ENCODE assay signal across 12 mouse cellular contexts in the genomic region with DNA sequence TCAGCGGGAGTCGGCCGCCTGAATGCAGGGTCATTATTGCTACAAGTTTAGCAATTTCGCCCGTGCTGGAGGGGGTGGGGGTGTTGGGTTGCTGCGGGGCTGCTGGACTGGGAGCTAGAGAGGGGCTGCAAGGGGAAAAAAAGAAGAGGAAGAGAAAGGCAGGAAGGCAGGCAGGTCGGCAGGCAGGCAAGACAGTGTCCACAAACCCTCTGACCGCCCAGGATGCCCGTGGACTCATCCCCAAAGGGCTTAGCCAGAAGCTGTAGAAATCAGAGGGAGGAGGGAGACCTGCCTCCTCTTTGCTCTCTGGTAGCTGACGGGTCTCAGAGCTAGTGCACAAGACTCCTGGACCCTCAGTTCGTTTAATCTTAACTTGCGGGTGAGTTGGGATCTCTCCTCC. TPM values are rescaled to one million over a fixed set of nuclear protein-coding genes. Genes with fewer than 3 reads are reported as not detected.
DNase-seq lines count a peak whose midpoint lies in the region; ATAC-seq lines count a peak whose summit lies in the region.
"Had no signal": no experiment of that assay in that cellular context is flagged by ENCODE, and none has a peak within 500 bp of the region (broad histone marks: within the 10 kb centered on the region; RNA-seq: fewer than 3 reads in every experiment).

No protein-coding gene starts in this region.

- H3K9ac ChIP-seq in hindbrain, embryonic 12.5 days = peak overlapping the region; percentile 20
- H3K9ac ChIP-seq in midbrain, embryonic 14.5 days (replicated peaks; ENCODE audit: low read length) = peak overlapping the region; percentile 20; the same call in 1 of the 2 replicates

- H3K4me1 ChIP-seq in hindbrain, embryonic 12.5 days = peaks cover 40% of the 10 kb centered on the region
- peaks cover 13% of the 10 kb centered on the region; the same call in 1 of the 2 replicates for H3K4me1 ChIP-seq in midbrain, embryonic 14.5 days (ENCODE audit: control insufficient read depth, insufficient read depth, low read length)

- H3K4me3 ChIP-seq in hindbrain, embryonic 12.5 days = peak overlapping the region; percentile 22
- peak overlapping the region; percentile 30; the same call in 1 of the 2 replicates for H3K4me3 ChIP-seq in midbrain, embryonic 14.5 days (replicated peaks; ENCODE audit: low read depth, low read length)
- H3K4me3 ChIP-seq: layer of hippocampus, adult 2 months had no signal

- no peaks in the 10 kb centered on the region for H3K9me3 ChIP-seq in hindbrain, embryonic 12.5 days (replicated peaks)
- no peaks in the 10 kb centered on the region for H3K9me3 ChIP-seq in midbrain, embryonic 14.5 days (ENCODE audit: control insufficient read depth, low read length)

- ATAC-seq in hindbrain, embryonic 12.5 days (ENCODE audit: low FRiP score) = no peak
- no peak; the same call in 1 of the 2 replicates for ATAC-seq in midbrain, embryonic 14.5 days (ENCODE audit: low FRiP score, low TSS enrichment)
- ATAC-seq in granulocyte monocyte progenitor cell, adult 5-6 weeks (replicated peaks; ENCODE audit: poor library complexity, severe bottlenecking) = no peak
- ATAC-seq in activated CD4-positive, CD25-positive, alpha-beta regulatory T cell, adult 4 months = no peak

- no peak overlapping the region for H3K27ac ChIP-seq in hindbrain, embryonic 12.5 days
- H3K27ac ChIP-seq in midbrain, embryonic 14.5 days (replicated peaks; ENCODE audit: low read depth, low read length) = 0 out of 2 replicates have a peak overlapping the region, but pooled peaks have one; percentile 8
- H3K27ac ChIP-seq: layer of hippocampus, adult 2 months had no signal

- WGBS in hindbrain, embryonic 12.5 days = under 1% methylated on average over 12 of the region's 12 CpGs
- 0% methylated on average over 12 of the region's 12 CpGs for WGBS in midbrain, embryonic 14.5 days

- no peaks in the 10 kb centered on the region for H3K36me3 ChIP-seq in hindbrain, embryonic 12.5 days
- H3K36me3 ChIP-seq in midbrain, embryonic 14.5 days (ENCODE audit: control insufficient read depth, insufficient read depth, low read length) = no peaks in the 10 kb centered on the region

- peaks cover 99% of the 10 kb centered on the region for H3K27me3 ChIP-seq in hindbrain, embryonic 12.5 days
- peaks cover 90% of the 10 kb centered on the region for H3K27me3 ChIP-seq in midbrain, embryonic 14.5 days (ENCODE audit: control insufficient read depth, insufficient read depth, low read length)

- DNase-seq in embryo, embryonic 11 days = peak; percentile 48
- no peak for DNase-seq in embryo, embryonic 10.5 days (ENCODE audit: low spot score)
- peak; percentile 33 for DNase-seq in R1 (ENCODE audit: low read depth, low spot score)
- no peak for DNase-seq in midbrain, embryonic 14.5 days
- DNase-seq in layer of hippocampus, adult 9-11 months = no peak
- DNase-seq: gastrocnemius, postnatal 14 days; lung, postnatal 10 days; right cerebral cortex, adult 18-20 months had no signal

- peak overlapping the region; percentile 54 for H3K4me2 ChIP-seq in hindbrain, embryonic 12.5 days (replicated peaks)
- peak overlapping the region; percentile 56 for H3K4me2 ChIP-seq in midbrain, embryonic 14.5 days (ENCODE audit: low read length)

RNA-seq across cellular contexts. Expression of a gene that starts 4.8 kb away (rescaled TPM):
- 0.21 and 0.22 TPM in 2 replicates for polyA plus RNA-seq in hindbrain, embryonic 12.5 days (2016; fragmentation: Nextera tagmentation; extraction: Ambion mirVana)
- polyA plus RNA-seq in midbrain, embryonic 14.5 days (2014; fragmentation: Nextera tagmentation; extraction: Ambion mirVana) = 0.30 and 0.62 TPM in 2 replicates
- not detected in 2 replicates for total RNA-seq in granulocyte monocyte progenitor cell, adult 5-6 weeks (2014; fragmentation: Nextera tagmentation)
- total RNA-seq in granulocyte monocyte progenitor cell, adult 5-6 weeks (2017) = not detected in 2 replicates
- not detected for polyA plus RNA-seq in activated CD4-positive, CD25-positive, alpha-beta regulatory T cell, adult 4 months (2017; shearing (Covaris generic))
- total RNA-seq: gastrocnemius, postnatal 14 days; layer of hippocampus, adult 2 months had no signal

RNA-seq across cellular contexts. Expression of a gene that starts 57.8 kb away (rescaled TPM):
- polyA plus RNA-seq in hindbrain, embryonic 12.5 days (2016; fragmentation: Nextera tagmentation; extraction: Ambion mirVana) = 17.0 and 17.4 TPM in 2 replicates
- polyA plus RNA-seq in midbrain, embryonic 14.5 days (2014; fragmentation: Nextera tagmentation; extraction: Ambion mirVana) = 10.8 and 16.7 TPM in 2 replicates
- total RNA-seq in granulocyte monocyte progenitor cell, adult 5-6 weeks (2014; fragmentation: Nextera tagmentation) = 47.1 and 50.0 TPM in 2 replicates
- total RNA-seq in granulocyte monocyte progenitor cell, adult 5-6 weeks (2017) = 36.0 and 36.1 TPM in 2 replicates
- polyA plus RNA-seq in activated CD4-positive, CD25-positive, alpha-beta regulatory T cell, adult 4 months (2017; shearing (Covaris generic)) = 10 to 100 TPM in 1 of 2 experiments, 1 to 10 TPM in 1; 8.3 to 10.8 TPM

Comparison
In these comparisons a context has a peak if more than half of its experiments do, and no peak if none do; other contexts are left out.
1. DNase-seq: peak in embryo, embryonic 11 days (single experiment) and R1 (single experiment); none in embryo, embryonic 10.5 days (single experiment), midbrain, embryonic 14.5 days (single experiment) and layer of hippocampus, adult 9-11 months (single experiment).